Mouse (Mus musculus) embryonic facial prominence, embryonic 11.5 days (tissue): ENCODE measurements at regions not wholly inside any gene's neighbourhood (a gene's known extent, or its start where the extent isn't known, plus 50 kb on each side); places are given as distances from the start of the nearest gene placed in this dataset.

ENCODE experiments used
- ATAC-seq: fragments of 200-750 bp; cut with Nextera tagmentation; replicated peaks from 2 replicates; pipeline ENCODE4 v1.8.0; 2017; ENCODE audit warnings: low read depth; ENCODE audit not compliant: insufficient number of reproducible peaks, low FRiP score, low TSS enrichment
- DNase-seq: peaks from one replicate; pipeline ENCODE4 v3.0.0-alpha.2; 2015; ENCODE audit warnings: low spot score
- H3K27ac ChIP-seq: fragments of 300-500 bp; sonication (generic); replicated peaks from 2 replicates; pipeline ENCODE4 v1.5.1; 2014; ENCODE audit warnings: mild to moderate bottlenecking, low read depth, low read length, control low read depth
- H3K27me3 ChIP-seq: fragments of 300-500 bp; sonication (generic); 2 replicates; pipeline ENCODE4 v1.6.1; 2014; ENCODE audit warnings: mild to moderate bottlenecking, low read length, moderate library complexity, mixed read lengths; ENCODE audit not compliant: control insufficient read depth, insufficient read depth
- H3K36me3 ChIP-seq: fragments of 300-500 bp; sonication (generic); replicated peaks from 2 replicates; pipeline ENCODE4 v1.6.1; 2014; ENCODE audit warnings: low read depth, mild to moderate bottlenecking, low read length, moderate library complexity, mixed read lengths; ENCODE audit not compliant: control insufficient read depth, insufficient read depth
- H3K4me1 ChIP-seq: fragments of 300-500 bp; sonication (generic); 2 replicates; pipeline ENCODE4 v1.6.1; 2014; ENCODE audit warnings: low read length, mixed read lengths; ENCODE audit not compliant: control insufficient read depth, insufficient read depth
- H3K4me2 ChIP-seq: fragments of 300-500 bp; sonication (generic); 2 replicates; pipeline ENCODE4 v1.6.1; 2014; ENCODE audit warnings: low read depth, mild to moderate bottlenecking, control low read depth, low read length, moderate library complexity
- H3K4me3 ChIP-seq: fragments of 300-500 bp; sonication (generic); 2 replicates; pipeline ENCODE4 v1.5.1; 2014; ENCODE audit warnings: low read depth, low read length, control low read depth
- H3K9ac ChIP-seq: fragments of 300-500 bp; sonication (generic); replicated peaks from 2 replicates; pipeline ENCODE4 v1.6.1; 2014; ENCODE audit warnings: mild to moderate bottlenecking, control low read depth, low read length
- H3K9me3 ChIP-seq: fragments of 300-500 bp; sonication (generic); replicated peaks from 2 replicates; pipeline ENCODE4 v1.6.1; 2016; ENCODE audit warnings: mild to moderate bottlenecking, low read length, inconsistent platforms, mixed read lengths; ENCODE audit not compliant: control insufficient read depth
- WGBS: fragments of 180-500 bp; shearing (Covaris S2); extraction: QIAGEN DNeasy Blood & Tissue Kit; methylation state at CpG from one replicate; pipeline ENCODE4 v1.1.7; 2014; 5-methylcytosine and 5-hydroxymethylcytosine counted together

DNA sequence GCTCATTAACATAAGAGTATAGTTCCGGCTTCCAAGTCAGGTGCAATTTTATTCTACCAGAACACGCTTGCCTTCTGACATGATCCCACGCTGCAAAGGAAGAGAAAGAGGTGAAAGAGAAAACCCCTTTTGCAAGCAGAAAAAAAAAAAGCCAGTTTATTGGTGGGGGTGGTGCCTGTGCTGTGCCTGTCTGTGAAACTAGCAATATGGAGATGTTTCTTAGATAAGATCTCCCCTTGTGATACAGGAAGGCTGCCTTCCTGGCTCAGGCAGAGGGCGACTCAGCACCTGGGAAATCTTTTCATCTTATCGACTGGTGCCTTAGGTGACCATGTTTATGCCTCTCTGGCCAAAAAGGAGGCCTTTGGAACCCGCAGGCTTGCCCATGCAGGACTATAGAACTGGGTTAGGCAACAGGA lies 555.2 kb downstream of the Vrk1 start:
- WGBS, result 24% methylated on average over 6 of the region's 6 CpGs
- H3K9ac ChIP-seq, result no peak overlapping the region
- no peak overlapping the region for H3K27ac ChIP-seq

DNA sequence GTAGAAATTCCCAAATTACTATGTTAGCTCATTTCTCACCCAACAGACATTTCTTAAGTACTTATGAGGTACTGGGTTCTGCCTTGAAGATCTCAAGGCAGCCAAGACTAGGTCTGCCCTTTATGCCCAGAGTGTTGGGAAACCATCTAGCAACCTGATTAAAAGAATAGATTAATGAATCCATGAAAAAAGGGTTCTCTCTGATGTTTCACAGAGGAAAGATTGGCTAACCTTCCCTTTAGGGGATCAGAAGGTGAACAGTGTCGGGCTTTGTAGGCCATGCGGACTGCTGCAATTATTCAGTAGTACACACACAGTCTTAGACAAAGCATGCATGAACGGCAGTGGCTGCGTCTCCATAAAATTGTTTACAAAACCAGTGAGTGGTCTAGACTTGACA lies 556.3 kb downstream of the Vrk1 start:
- H3K9ac ChIP-seq, result no peak overlapping the region
- ATAC-seq (no peak), DNase-seq (no peak)
- no peaks in the 10 kb centered on the region for H3K4me1 ChIP-seq
- H3K27ac ChIP-seq, result no peak overlapping the region
- no peak overlapping the region for H3K4me3 ChIP-seq
- H3K36me3 ChIP-seq, result no peaks in the 10 kb centered on the region
- WGBS, result 95% methylated on average over 4 of the region's 4 CpGs
- no peaks in the 10 kb centered on the region for H3K9me3 ChIP-seq
- no peak overlapping the region for H3K4me2 ChIP-seq
- no peaks in the 10 kb centered on the region for H3K27me3 ChIP-seq

More for the DNA sequence above, 555.2 kb downstream of the Vrk1 start:
- no peaks in the 10 kb centered on the region for H3K36me3 ChIP-seq
- ATAC-seq, result no peak
- H3K27me3 ChIP-seq, result no peaks in the 10 kb centered on the region
- no peaks in the 10 kb centered on the region for H3K4me1 ChIP-seq
- no peak overlapping the region for H3K4me3 ChIP-seq
- H3K4me2 ChIP-seq, result no peak overlapping the region
- H3K9me3 ChIP-seq, result no peaks in the 10 kb centered on the region
- DNase-seq, result no peak

DNA sequence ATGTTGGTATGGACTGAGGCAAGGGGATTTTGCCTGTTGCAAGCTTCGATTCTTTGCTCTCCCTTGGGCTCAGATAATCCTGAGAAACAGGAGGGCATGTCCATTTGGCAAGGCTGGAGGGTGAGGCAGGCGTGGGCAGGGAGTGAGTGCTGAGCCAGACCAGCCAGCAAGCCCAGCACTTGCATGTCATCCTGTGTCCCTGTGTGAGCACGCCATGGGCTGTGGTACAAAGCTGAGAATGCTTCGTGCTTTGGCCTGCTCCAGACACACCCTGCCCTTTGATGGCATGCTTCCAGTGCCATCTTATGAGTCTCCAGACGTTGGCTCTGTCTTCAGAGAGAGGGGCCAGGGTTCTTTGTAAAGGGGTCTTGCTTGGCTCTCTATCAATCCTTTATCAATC lies 557.1 kb downstream of the Vrk1 start:
- Histone ChIP-seq H3K4me3 (no peak overlapping the region), H3K9ac (no peak overlapping the region)

DNA sequence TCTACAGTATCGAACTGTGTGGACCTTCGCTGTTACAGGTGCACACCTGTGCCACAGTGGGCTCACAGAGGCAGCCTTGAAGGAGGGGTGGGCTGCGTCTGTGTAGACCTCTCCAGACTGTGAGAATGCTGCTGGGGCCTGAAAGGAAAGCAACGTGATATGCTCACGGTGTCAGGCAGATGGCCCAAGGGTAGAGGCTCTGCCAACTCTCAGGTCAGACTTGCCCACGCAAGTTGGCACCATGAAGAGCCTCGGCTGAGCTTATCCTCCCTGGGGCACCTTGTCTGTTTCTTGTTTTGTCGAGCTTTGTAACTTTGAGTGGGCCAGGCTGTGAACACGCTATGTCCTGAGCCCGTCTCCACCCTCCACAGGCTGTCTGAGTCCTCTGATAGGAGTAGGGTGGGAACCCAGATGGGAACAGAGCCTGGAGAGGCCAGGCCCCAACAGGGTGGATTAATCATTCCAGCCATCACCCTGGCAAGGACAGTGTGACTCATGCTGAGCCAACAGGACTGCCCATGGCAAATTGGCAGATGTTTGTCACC lies 558.6 kb downstream of the Vrk1 start:
- H3K27ac ChIP-seq, result no peak overlapping the region
- no peaks in the 10 kb centered on the region for H3K27me3 ChIP-seq
- no peaks in the 10 kb centered on the region for H3K36me3 ChIP-seq
- ATAC-seq (no peak), DNase-seq (no peak)
- no peak overlapping the region for H3K4me3 ChIP-seq
- H3K9ac ChIP-seq, result no peak overlapping the region
- WGBS, result 86% methylated on average over 10 of the region's 10 CpGs
- no peaks in the 10 kb centered on the region for H3K4me1 ChIP-seq
- no peak overlapping the region for H3K4me2 ChIP-seq
- no peaks in the 10 kb centered on the region for H3K9me3 ChIP-seq

More for the DNA sequence above, 557.1 kb downstream of the Vrk1 start:
- no peaks in the 10 kb centered on the region for H3K4me1 ChIP-seq
- no peaks in the 10 kb centered on the region for H3K27me3 ChIP-seq
- WGBS, result 83% methylated on average over 5 of the region's 5 CpGs
- no peak overlapping the region for H3K27ac ChIP-seq
- ATAC-seq (no peak), DNase-seq (no peak)
- H3K36me3 ChIP-seq, result no peaks in the 10 kb centered on the region
- H3K9me3 ChIP-seq, result no peaks in the 10 kb centered on the region
- H3K4me2 ChIP-seq, result no peak overlapping the region

DNA sequence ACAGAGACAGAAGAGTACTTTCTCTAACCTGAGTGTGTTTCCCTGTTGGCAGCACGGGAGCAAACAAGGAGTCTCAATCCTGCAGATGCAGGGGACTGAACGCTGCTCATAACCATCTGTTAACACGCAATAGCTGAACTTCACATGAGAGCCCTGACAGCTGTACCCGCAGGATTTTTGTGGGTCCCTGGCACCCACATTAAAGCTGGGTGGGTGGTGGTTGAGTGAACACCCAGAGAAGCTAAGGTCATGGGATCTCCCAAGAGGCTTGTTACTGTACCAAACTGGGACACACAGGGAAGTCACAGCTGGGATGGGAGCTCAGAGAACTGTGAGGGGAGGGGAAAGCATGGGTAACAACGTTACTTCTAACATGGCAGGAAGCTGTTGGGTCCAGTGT lies 562.9 kb downstream of the Vrk1 start:
- 86% methylated on average over 5 of the region's 5 CpGs for WGBS
- no peaks in the 10 kb centered on the region for H3K4me1 ChIP-seq
- H3K27me3 ChIP-seq, result no peaks in the 10 kb centered on the region
- H3K9me3 ChIP-seq, result no peaks in the 10 kb centered on the region
- H3K36me3 ChIP-seq, result no peaks in the 10 kb centered on the region
- no peak overlapping the region for H3K9ac ChIP-seq
- ATAC-seq, result no peak
- H3K27ac ChIP-seq, result no peak overlapping the region
- no peak overlapping the region for H3K4me2 ChIP-seq
- no peak overlapping the region for H3K4me3 ChIP-seq
- no peak for DNase-seq

DNA sequence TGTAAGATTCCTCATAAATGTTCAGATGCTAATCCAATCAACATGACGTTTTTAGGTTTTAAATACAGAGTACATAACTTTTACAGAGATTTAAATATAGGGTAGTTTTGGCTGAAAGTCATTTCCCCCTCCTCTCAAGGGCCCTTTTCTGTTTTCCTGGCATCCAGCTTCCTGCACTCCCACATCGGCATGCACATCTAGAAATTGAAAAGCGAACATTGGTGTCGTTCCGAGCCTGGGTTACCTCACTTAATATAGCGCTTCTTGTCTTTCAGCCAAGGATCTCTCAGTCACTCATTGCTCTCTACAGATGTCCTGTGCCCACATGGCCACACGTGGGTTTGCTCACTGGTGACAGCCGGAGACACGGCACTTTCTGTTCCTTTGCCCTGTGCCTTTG lies 572.7 kb downstream of the Vrk1 start:
- Histone ChIP-seq H3K4me2 (no peak overlapping the region), H3K36me3 (no peaks in the 10 kb centered on the region), H3K4me1 (no peaks in the 10 kb centered on the region), H3K27ac (no peak overlapping the region), H3K27me3 (no peaks in the 10 kb centered on the region), H3K9ac (no peak overlapping the region), H3K9me3 (no peaks in the 10 kb centered on the region), H3K4me3 (no peak overlapping the region)
- DNase-seq, result no peak
- no peak for ATAC-seq
- 70% methylated on average over 9 of the region's 9 CpGs for WGBS

DNA sequence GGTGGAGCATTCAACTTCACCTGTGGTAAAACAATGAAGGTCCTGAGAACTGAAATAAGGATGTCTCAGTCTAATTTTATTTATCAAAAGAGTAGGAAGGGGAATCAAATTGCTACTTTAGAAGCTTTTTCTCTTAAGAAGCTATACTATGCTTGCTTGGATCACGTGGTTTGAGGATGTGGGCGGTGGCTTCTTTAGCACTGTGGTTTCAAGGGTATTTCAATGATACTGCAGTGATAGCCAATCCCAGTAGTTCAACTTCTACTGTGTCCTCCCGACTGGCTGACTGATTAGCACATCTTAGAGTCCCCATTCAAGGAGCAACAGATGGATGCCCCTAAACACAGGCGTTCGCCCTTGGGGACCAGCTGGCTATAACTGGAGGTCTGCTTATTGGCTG lies 575.6 kb downstream of the Vrk1 start:
- 87% methylated on average over 5 of the region's 5 CpGs for WGBS
- DNase-seq, result no peak
- no peak for ATAC-seq
- Histone ChIP-seq H3K27ac (no peak overlapping the region), H3K4me3 (no peak overlapping the region), H3K27me3 (no peaks in the 10 kb centered on the region), H3K9me3 (no peaks in the 10 kb centered on the region), H3K4me1 (no peaks in the 10 kb centered on the region), H3K9ac (no peak overlapping the region), H3K4me2 (no peak overlapping the region), H3K36me3 (no peaks in the 10 kb centered on the region)

DNA sequence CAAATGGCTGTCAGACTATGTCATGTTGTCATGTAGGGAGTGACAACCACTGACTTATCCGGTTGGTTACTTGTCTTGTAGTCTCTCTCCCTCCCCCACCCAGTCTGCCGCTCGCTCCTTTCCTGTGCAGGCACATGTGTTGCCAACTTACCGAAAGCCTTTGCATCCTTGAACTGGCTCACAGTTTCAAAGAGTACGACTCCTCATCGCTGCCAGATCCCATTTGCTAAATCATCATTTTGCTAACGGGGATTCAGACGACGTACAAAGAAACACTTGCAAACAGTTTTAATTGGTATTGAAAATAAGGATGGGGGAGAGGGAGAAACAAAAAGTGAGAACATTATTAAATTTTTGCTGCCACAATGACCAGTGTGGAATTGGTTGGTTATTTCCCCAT lies 582.7 kb downstream of the Vrk1 start:
- no peak for DNase-seq
- WGBS, result 93% methylated on average over 9 of the region's 9 CpGs
- ATAC-seq, result no peak

More for the DNA sequence above, 582.7 kb downstream of the Vrk1 start:
- H3K4me2 ChIP-seq, result no peak overlapping the region
- no peaks in the 10 kb centered on the region for H3K36me3 ChIP-seq
- no peak overlapping the region for H3K27ac ChIP-seq
- no peak overlapping the region for H3K9ac ChIP-seq
- H3K4me3 ChIP-seq, result no peak overlapping the region
- no peaks in the 10 kb centered on the region for H3K4me1 ChIP-seq
- H3K27me3 ChIP-seq, result no peaks in the 10 kb centered on the region
- H3K9me3 ChIP-seq, result no peaks in the 10 kb centered on the region
